Mouse (Mus musculus) layer of hippocampus, adult 9-11 months (tissue): Measurements from ENCODE around the gene Lce3f.
A peak's percentile ranks its signal among the peaks of the same experiment; 100 is the strongest.

Experiments
- DNase-seq: peaks from one replicate; pipeline ENCODE4 v3.0.0; 2022

The Lce3f gene

GRCm38 (mm10) chr3:92991926-92992325, at the start of gene Lce3f:
Gene Lce3f, plus strand, starts transcription at chr3:92992226.
- DNase-seq = no peak

GRCm38 (mm10) chr3:92944186-92944585, 47.8 kb upstream of the Lce3f start, which contains the start of gene Lce3c:
Gene Lce3c, plus strand, starts transcription at chr3:92944486.
- DNase-seq = no peak

GRCm38 (mm10) chr3:92957090-92957489, 34.9 kb upstream of the Lce3f start, which contains the start of gene Lce3d:
Gene Lce3d, plus strand, starts transcription at chr3:92957390.
- no peak for DNase-seq

- DNase-seq = no peak
Measured at GRCm38 (mm10) chr3:92966761-92967160, 25.3 kb upstream of the Lce3f start, which contains the start of gene Lce3e. Gene Lce3e, plus strand, starts transcription at chr3:92967061.

- DNase-seq = no peak
Measured at GRCm38 (mm10) chr3:92978484-92978883, 13.5 kb upstream of the Lce3f start.

- DNase-seq = peak; percentile 49
Measured at GRCm38 (mm10) chr3:92998691-92999090, 6.7 kb downstream of the Lce3f start.

- DNase-seq = no peak
Measured at GRCm38 (mm10) chr3:93000621-93001020, 8.6 kb downstream of the Lce3f start.

- no peak for DNase-seq
Measured at GRCm38 (mm10) chr3:93002843-93003242, 10.8 kb downstream of the Lce3f start.

GRCm38 (mm10) chr3:93014378-93014801, 22.4 kb downstream of the Lce3f start:
- DNase-seq = peak; percentile 13

GRCm38 (mm10) chr3:93014871-93015270, 22.8 kb downstream of the Lce3f start:
- no peak for DNase-seq

- DNase-seq = no peak
Measured at GRCm38 (mm10) chr3:93015460-93016104, 23.6 kb downstream of the Lce3f start, which contains the start of gene Crct1. Gene Crct1, minus strand, starts transcription at chr3:93015687.

- DNase-seq = no peak
Measured at GRCm38 (mm10) chr3:93018960-93019359, 26.9 kb downstream of the Lce3f start, which contains the start of gene Lce1m. Gene Lce1m, minus strand, starts transcription at chr3:93019060.

- DNase-seq = no peak
Measured at GRCm38 (mm10) chr3:93021171-93021570, 29.1 kb downstream of the Lce3f start.

GRCm38 (mm10) chr3:93023411-93024184, 31.6 kb downstream of the Lce3f start:
- no peak for DNase-seq

- no peak for DNase-seq
Measured at GRCm38 (mm10) chr3:93025486-93025885, 33.5 kb downstream of the Lce3f start.

GRCm38 (mm10) chr3:93031450-93031849, 39.4 kb downstream of the Lce3f start:
- DNase-seq = peak; percentile 17
